Mouse (Mus musculus) G1E (cell line): ENCODE results near the gene Itpk1.

Source experiments
- CTCF ChIP-seq: IDR thresholded peaks from 2 replicates; pipeline ENCODE4 v1.5.1; 2012; ENCODE audit warnings: low read depth, low read length, inconsistent platforms, mixed read lengths
- GATA1 ChIP-seq: IDR thresholded peaks from 2 replicates; pipeline ENCODE4 v1.6.1; 2012; ENCODE audit warnings: borderline replicate concordance, low read length, inconsistent platforms, mixed read lengths

DNA sequence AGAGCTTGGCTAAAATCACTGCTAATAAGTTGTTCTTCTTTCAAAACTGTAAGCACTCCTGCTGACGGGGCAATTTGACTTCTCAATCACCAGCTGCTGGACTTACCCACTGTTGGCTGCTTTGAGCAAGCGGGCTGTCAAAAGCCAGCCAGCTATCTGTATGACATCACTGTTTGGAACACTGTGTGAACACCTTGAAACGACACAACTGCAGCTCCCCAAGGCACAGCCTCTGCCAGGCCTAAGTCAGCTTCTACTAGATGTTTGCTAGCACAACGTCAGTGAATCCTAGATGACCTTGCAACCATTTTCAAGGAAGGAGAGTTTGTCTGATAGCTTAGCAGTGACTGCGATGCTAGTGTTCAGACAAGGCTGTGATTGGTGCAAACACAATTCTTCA lies 34.4 kb upstream of the Itpk1 start:
- TF ChIP-seq GATA1 (no peak), CTCF (no peak)
